16 mouse cellular contexts compared by ENCODE assay signal in genomic region chr1:71755435-71755834, GRCm38 (mm10).
"Had no signal": no experiment of that assay in that cellular context is flagged by ENCODE, and none has a peak within 500 bp of the region (broad histone marks: within the 10 kb centered on the region; RNA-seq: fewer than 3 reads in every experiment).

No protein-coding gene starts in this region.

- DNase-seq: kidney, adult 2 months; kidney, postnatal 14 days; liver; lung, embryonic 14.5 days; lung, postnatal 14 days; right cerebral cortex, postnatal 14 days; thymus, postnatal 4 days had no signal

- H3K36me3 ChIP-seq: kidney, embryonic 15.5 days; limb, embryonic 12.5 days; liver, embryonic 15.5 days; midbrain, embryonic 15.5 days; stomach, embryonic 15.5 days had no signal

- H3K27ac ChIP-seq: kidney, embryonic 15.5 days; left cerebral cortex, adult 2 months; limb, embryonic 12.5 days; liver, embryonic 15.5 days; macrophage; midbrain, embryonic 15.5 days; stomach, embryonic 15.5 days had no signal

- H3K27me3 ChIP-seq: kidney, embryonic 15.5 days; limb, embryonic 12.5 days; liver, embryonic 15.5 days; megakaryocyte, embryonic 14.5 days; midbrain, embryonic 15.5 days; stomach, embryonic 15.5 days had no signal

- ATAC-seq: midbrain, embryonic 15.5 days had no signal

- H3K4me3 ChIP-seq: kidney, embryonic 15.5 days; left cerebral cortex, adult 2 months; limb, embryonic 12.5 days; liver, embryonic 15.5 days; megakaryocyte, embryonic 14.5 days; midbrain, embryonic 15.5 days; stomach, embryonic 15.5 days had no signal

- H3K9me3 ChIP-seq: kidney, embryonic 15.5 days; liver, embryonic 15.5 days; midbrain, embryonic 15.5 days had no signal

- H3K4me1 ChIP-seq: kidney, embryonic 15.5 days; limb, embryonic 12.5 days; liver, embryonic 15.5 days; megakaryocyte, embryonic 14.5 days; midbrain, embryonic 15.5 days had no signal

- H3K4me2 ChIP-seq: kidney, embryonic 15.5 days; limb, embryonic 12.5 days; liver, embryonic 15.5 days; lung, embryonic 14.5 days; midbrain, embryonic 11.5 days; midbrain, embryonic 15.5 days; stomach, embryonic 15.5 days had no signal

- H3K9ac ChIP-seq: kidney, embryonic 15.5 days; limb, embryonic 12.5 days; liver, embryonic 15.5 days; lung, embryonic 14.5 days; midbrain, embryonic 15.5 days; stomach, embryonic 15.5 days had no signal
